Mouse (Mus musculus): ENCODE data around the gene Abhd17b. TPM values are rescaled to one million over a fixed set of nuclear protein-coding genes. Genes with fewer than 3 reads are reported as not detected.
A peak's percentile ranks its signal among the peaks of the same experiment; 100 is the strongest.
"Not testable (repeated sequence)": the region's sequence is repeated elsewhere in the genome, so short reads cannot be mapped to it uniquely, and the experiment has no call there.

Gene Abhd17b
- total and polyA plus RNA-seq, 2 experiments from 2014 or later, result 55.5 to 58.6 TPM

DNA sequence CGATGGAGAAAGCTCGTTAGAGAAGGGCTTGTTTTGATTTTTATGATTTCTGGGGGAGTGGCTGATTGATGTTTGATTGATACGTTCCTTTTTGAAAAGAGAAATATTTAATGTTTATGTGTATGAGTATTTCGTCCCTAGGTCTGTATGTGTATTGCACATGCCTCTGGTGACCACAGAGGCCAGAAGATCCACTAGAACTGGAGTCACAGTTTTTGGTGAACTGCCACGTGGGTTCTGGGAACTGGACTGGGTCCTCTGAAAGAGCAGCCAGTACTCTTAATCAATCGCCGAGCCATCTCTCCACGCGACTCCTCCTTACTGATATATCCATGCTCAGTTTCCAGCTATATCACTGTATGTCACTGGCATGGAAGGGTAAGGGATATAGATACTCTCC lies 62.5 kb downstream of the Abhd17b start:
- no peak for ATAC-seq
- 87% methylated on average over 9 of the region's 9 CpGs for WGBS
- H3K36me3 ChIP-seq (ENCODE audit: insufficient read depth, low read length), result no peaks in the 10 kb centered on the region

DNA sequence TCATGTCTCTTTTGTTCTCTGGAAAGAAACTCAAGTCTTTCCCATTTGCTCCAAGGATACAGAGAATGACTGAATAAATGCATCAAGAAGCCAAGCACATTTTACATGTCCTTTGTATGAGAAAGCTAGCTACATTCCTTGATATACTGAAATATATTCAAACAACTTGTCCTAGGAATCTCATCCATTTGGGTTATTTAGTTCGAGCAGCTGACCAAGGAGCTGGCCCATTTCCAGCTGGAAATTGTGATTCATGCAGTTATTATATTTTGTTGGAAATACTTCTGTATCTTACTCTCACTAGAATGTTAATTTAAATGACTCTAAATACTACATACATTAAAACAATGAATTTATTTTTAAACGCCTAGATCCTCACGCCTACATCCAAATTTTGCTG lies 63.5 kb downstream of the Abhd17b start:
- no peak overlapping the region for H3K27ac ChIP-seq
- no peak for ATAC-seq
- no peak for DNase-seq (ENCODE audit: low spot score)
- WGBS, result 80% methylated on average over 3 of the region's 3 CpGs
- H3K9me3 ChIP-seq (ENCODE audit: low read length), result no peaks in the 10 kb centered on the region
- H3K4me2 ChIP-seq (ENCODE audit: low read depth, low read length), result no peak overlapping the region
- H3K27me3 ChIP-seq (ENCODE audit: insufficient read depth, low read length), result no peaks in the 10 kb centered on the region
- no peak overlapping the region for H3K4me3 ChIP-seq (ENCODE audit: low read length)
- no peak overlapping the region for H3K9ac ChIP-seq (replicated peaks; ENCODE audit: low read length)
- no peaks in the 10 kb centered on the region for H3K36me3 ChIP-seq (ENCODE audit: insufficient read depth, low read length)
- no peak for TF ChIP-seq CTCF (IDR thresholded peaks at IDR 0.05; ENCODE audit: low read depth)
- no peaks in the 10 kb centered on the region for H3K4me1 ChIP-seq (ENCODE audit: insufficient read depth, low read length)

More for the DNA sequence above, 62.5 kb downstream of the Abhd17b start:
- Histone ChIP-seq H3K9ac (replicated peaks; ENCODE audit: low read length) (no peak overlapping the region), H3K9me3 (ENCODE audit: low read length) (no peaks in the 10 kb centered on the region), H3K4me2 (ENCODE audit: low read depth, low read length) (no peak overlapping the region), H3K4me3 (ENCODE audit: low read length) (no peak overlapping the region), H3K27ac (no peak overlapping the region), H3K4me1 (ENCODE audit: insufficient read depth, low read length) (no peaks in the 10 kb centered on the region), H3K27me3 (ENCODE audit: insufficient read depth, low read length) (no peaks in the 10 kb centered on the region)
- TF ChIP-seq CTCF (IDR thresholded peaks at IDR 0.05; ENCODE audit: low read depth), result no peak
- DNase-seq (ENCODE audit: low spot score), result no peak

- H3K4me1 ChIP-seq (ENCODE audit: insufficient read depth, low read length), result no peaks in the 10 kb centered on the region
- TF ChIP-seq CTCF (IDR thresholded peaks at IDR 0.05; ENCODE audit: low read depth), result no peak
- no peaks in the 10 kb centered on the region for H3K36me3 ChIP-seq (ENCODE audit: insufficient read depth, low read length)
- ATAC-seq (no peak), DNase-seq (ENCODE audit: low spot score) (no peak)
- 95% methylated on average over 3 of the region's 3 CpGs for WGBS
- no peak overlapping the region for H3K4me3 ChIP-seq (ENCODE audit: low read length)
- no peak overlapping the region for H3K4me2 ChIP-seq (ENCODE audit: low read depth, low read length)
- no peak overlapping the region for H3K27ac ChIP-seq
- H3K9ac ChIP-seq (replicated peaks; ENCODE audit: low read length), result no peak overlapping the region
- no peaks in the 10 kb centered on the region for H3K9me3 ChIP-seq (ENCODE audit: low read length)
- H3K27me3 ChIP-seq (ENCODE audit: insufficient read depth, low read length), result no peaks in the 10 kb centered on the region
Measured at GRCm38 (mm10) chr19:21719206-21719605, 66.2 kb downstream of the Abhd17b start.

DNA sequence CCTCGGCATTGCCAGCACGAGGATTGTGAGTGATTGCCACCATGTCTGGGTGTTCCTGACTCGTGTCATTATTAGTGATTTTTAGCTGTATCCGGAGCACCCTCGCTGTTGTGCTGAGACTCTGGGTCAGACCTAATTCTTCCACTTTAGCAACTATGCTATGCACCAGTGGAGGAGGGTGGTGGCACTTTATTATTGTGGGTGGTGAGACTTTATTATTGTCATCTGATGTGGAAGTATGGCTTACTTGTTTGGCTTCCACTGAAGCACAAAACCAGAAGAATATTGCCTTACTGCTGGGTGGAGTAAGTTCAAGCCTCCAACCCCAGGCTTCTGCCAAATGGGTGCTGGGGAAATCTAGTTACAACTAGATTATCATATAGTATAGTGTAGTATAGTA lies 68.0 kb downstream of the Abhd17b start:
- no peaks in the 10 kb centered on the region for H3K9me3 ChIP-seq (ENCODE audit: low read length)
- no peak overlapping the region for H3K4me2 ChIP-seq (ENCODE audit: low read depth, low read length)
- H3K36me3 ChIP-seq (ENCODE audit: insufficient read depth, low read length), result no peaks in the 10 kb centered on the region
- 89% methylated on average over 5 of the region's 5 CpGs for WGBS
- ATAC-seq (no peak), DNase-seq (ENCODE audit: low spot score) (no peak)
- no peak overlapping the region for H3K4me3 ChIP-seq (ENCODE audit: low read length)
- no peak overlapping the region for H3K9ac ChIP-seq (replicated peaks; ENCODE audit: low read length)
- no peaks in the 10 kb centered on the region for H3K27me3 ChIP-seq (ENCODE audit: insufficient read depth, low read length)
- TF ChIP-seq CTCF (IDR thresholded peaks at IDR 0.05; ENCODE audit: low read depth), result no peak
- no peak overlapping the region for H3K27ac ChIP-seq
- H3K4me1 ChIP-seq (ENCODE audit: insufficient read depth, low read length), result no peaks in the 10 kb centered on the region

DNA sequence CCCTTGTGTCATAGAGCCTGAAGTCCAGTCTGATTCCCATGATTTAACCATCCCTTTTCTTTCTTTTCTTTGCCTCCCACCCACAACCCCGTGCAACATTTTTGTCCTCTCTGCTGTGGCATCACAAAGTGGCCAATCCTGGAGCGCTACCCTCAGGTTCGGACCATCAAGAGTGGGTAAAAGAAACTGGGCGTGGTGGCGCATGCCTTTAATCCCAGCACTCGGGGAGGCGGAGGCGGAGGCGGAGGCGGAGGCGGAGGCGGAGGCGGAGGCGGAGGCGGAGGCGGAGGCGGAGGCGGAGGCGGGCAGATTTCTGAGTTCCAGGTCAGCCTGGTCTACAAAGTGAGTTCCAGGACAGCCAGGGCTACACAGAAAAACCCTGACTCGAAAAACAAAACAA lies 70.3 kb downstream of the Abhd17b start:
- H3K27me3 ChIP-seq (ENCODE audit: insufficient read depth, low read length); H3K27ac ChIP-seq; H3K9me3 ChIP-seq (ENCODE audit: low read length); ATAC-seq; H3K4me3 ChIP-seq (ENCODE audit: low read length); DNase-seq (ENCODE audit: low spot score); H3K4me2 ChIP-seq (ENCODE audit: low read depth, low read length); H3K36me3 ChIP-seq (ENCODE audit: insufficient read depth, low read length); H3K9ac ChIP-seq (replicated peaks; ENCODE audit: low read length); H3K4me1 ChIP-seq (ENCODE audit: insufficient read depth, low read length): not testable (repeated sequence)
- WGBS, result 94% methylated on average over 20 of the region's 20 CpGs

DNA sequence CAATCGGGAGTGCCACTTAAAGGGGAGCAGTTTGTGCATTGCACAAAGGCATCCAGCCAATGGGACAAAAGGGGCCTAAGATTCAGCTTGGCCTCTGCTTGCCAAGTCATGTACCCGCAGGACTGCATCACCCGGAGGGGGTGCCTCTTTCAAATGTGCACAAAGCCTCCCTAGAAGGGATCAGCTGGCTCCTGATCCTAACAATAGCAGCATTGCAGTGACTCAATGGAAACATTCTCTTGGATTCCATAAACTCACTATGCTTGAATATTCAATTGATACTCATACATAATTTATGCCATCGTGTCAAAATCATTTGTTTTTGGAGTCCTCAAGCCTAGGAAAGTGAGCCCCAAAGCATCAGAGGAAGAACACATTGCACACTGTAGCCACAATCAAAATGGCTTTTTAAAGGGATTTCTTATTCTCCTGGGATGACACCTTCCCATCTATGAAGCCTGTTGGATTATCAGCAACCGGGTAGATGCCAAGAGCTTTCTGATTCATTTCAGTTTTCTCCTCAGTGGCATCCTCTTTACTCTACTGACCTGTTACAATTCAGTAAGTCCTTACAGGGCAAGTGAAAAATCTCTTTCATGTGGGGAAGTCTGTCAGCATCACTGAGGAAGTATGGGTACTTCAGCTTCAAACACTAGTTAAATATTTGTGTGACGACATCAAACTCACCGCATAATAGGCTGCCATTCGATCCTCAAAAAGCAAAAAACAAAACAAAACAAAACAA lies 71.1 kb downstream of the Abhd17b start:
- Histone ChIP-seq H3K27ac (peak overlapping the region; percentile 57), H3K4me1 (ENCODE audit: insufficient read depth, low read length) (no peaks in the 10 kb centered on the region), H3K9me3 (ENCODE audit: low read length) (no peaks in the 10 kb centered on the region), H3K27me3 (ENCODE audit: insufficient read depth, low read length) (no peaks in the 10 kb centered on the region), H3K4me3 (ENCODE audit: low read length) (no peak overlapping the region), H3K36me3 (ENCODE audit: insufficient read depth, low read length) (no peaks in the 10 kb centered on the region), H3K9ac (replicated peaks; ENCODE audit: low read length) (no peak overlapping the region), H3K4me2 (ENCODE audit: low read depth, low read length) (no peak overlapping the region)
- TF ChIP-seq CTCF (IDR thresholded peaks at IDR 0.05; ENCODE audit: low read depth), result no peak
- ATAC-seq (peak; percentile 97), DNase-seq (ENCODE audit: low spot score) (peak; percentile 87)
- WGBS, result 27% methylated on average over 8 of the region's 8 CpGs

DNA sequence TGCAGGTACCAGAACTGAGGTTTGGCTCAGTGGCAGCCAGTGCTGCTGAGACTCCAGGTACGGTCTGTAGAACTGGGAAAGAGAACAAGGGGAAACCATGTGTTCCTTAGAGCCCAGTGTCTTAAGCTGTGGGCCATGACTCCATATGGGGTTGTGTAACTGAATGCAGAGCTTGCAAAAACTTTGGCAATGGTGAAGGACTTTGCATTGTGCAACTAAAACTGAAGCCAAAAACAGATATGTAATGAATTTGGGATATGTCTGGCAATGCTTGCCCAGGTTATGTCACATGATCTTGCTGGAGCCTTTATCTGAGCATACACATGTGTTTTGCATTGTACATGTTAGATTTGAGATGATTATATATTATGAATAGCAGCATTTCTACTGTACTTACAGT lies 72.2 kb downstream of the Abhd17b start:
- DNase-seq (ENCODE audit: low spot score), result no peak
- H3K4me2 ChIP-seq (ENCODE audit: low read depth, low read length), result no peak overlapping the region
- H3K4me3 ChIP-seq (ENCODE audit: low read length), result no peak overlapping the region
- TF ChIP-seq CTCF (IDR thresholded peaks at IDR 0.05; ENCODE audit: low read depth), result no peak
- H3K9me3 ChIP-seq (ENCODE audit: low read length), result no peaks in the 10 kb centered on the region
- ATAC-seq, result no peak
- H3K9ac ChIP-seq (replicated peaks; ENCODE audit: low read length), result no peak overlapping the region
- no peaks in the 10 kb centered on the region for H3K4me1 ChIP-seq (ENCODE audit: insufficient read depth, low read length)
- H3K36me3 ChIP-seq (ENCODE audit: insufficient read depth, low read length), result no peaks in the 10 kb centered on the region
- H3K27me3 ChIP-seq (ENCODE audit: insufficient read depth, low read length), result no peaks in the 10 kb centered on the region
- no peak overlapping the region for H3K27ac ChIP-seq
- 86% methylated on average over 1 of the region's 1 CpGs for WGBS
